ENCODE assay signal across 8 mouse cellular contexts in the genomic region with DNA sequence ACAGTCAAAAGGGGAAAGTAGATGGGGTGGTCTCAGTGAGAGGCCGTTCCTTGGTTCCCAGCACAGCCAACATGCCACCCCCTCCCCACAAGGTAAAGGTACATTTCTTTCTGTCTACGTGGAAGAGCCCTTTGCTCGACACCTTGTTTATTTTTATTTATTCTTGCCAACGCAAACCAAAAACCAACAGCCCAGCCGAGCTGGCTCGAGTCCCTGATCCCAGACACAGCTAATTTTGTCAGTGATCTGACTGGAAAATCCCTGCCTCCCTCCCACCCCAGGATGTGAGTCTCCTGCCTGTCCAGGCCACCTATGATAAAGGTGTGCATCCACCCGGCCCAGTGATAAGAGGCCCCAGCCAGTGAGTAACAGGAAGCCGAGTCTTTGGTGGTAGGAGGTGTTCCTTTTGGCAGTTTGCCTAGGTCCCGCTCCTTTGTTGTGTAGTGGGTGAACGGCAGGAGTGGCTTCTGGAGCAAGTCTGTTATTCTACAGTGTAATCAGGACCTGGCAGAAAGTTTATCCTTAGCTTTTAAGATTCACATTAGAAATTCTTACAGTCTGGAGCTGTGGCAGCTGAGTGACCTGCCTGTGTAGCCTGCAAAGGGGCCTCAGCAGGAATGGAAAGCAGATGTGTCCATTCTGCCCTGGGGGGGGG. TPM values are rescaled to one million over a fixed set of nuclear protein-coding genes. Genes with fewer than 3 reads are reported as not detected.
DNase-seq lines count a peak whose midpoint lies in the region; ATAC-seq and TF ChIP-seq lines count a peak whose summit lies in the region.

No protein-coding gene starts in this region.

- H3K27me3 ChIP-seq in hindbrain, embryonic 13.5 days: no peaks in the 10 kb centered on the region
- no peaks in the 10 kb centered on the region for H3K27me3 ChIP-seq in hindbrain, embryonic 16.5 days (replicated peaks; ENCODE audit: control insufficient read depth, insufficient read depth, low read length)
- H3K27me3 ChIP-seq in heart, adult 2 months (ENCODE audit: control insufficient read depth, insufficient read depth, low read length): no peaks in the 10 kb centered on the region
- H3K27me3 ChIP-seq in lung, postnatal 0 days (replicated peaks; ENCODE audit: insufficient read depth, low read length): no peaks in the 10 kb centered on the region

- WGBS in hindbrain, embryonic 13.5 days: 72% methylated on average over 10 of the region's 10 CpGs
- 58% methylated on average over 10 of the region's 10 CpGs for WGBS in hindbrain, embryonic 16.5 days
- 24% methylated on average over 10 of the region's 10 CpGs for WGBS in heart, adult 2 months
- 29% methylated on average over 10 of the region's 10 CpGs for WGBS in lung, postnatal 0 days

- peak overlapping the region; percentile 48 for H3K27ac ChIP-seq in hindbrain, embryonic 13.5 days
- no peak overlapping the region; the same call in 1 of the 2 replicates for H3K27ac ChIP-seq in hindbrain, embryonic 16.5 days (ENCODE audit: low read depth, low read length)
- peak overlapping the region; percentile 47; the same call in 1 of the 2 replicates for H3K27ac ChIP-seq in heart, adult 2 months
- no peak overlapping the region for H3K27ac ChIP-seq in lung, postnatal 0 days (ENCODE audit: low read length)

- intact Hi-C loops in heart, adult 2 months (cut with DNase I): loop anchor here (5.0 kb wide), 1 partner anchor 35 kb away; the partner anchor contains the start of genes Fgd6 and Vezt

- peaks cover 18% of the 10 kb centered on the region for H3K4me1 ChIP-seq in hindbrain, embryonic 13.5 days (replicated peaks)
- H3K4me1 ChIP-seq in hindbrain, embryonic 16.5 days (ENCODE audit: control insufficient read depth, insufficient read depth, low read depth, low read length): peaks cover 6% of the 10 kb centered on the region; the same call in 1 of the 2 replicates
- H3K4me1 ChIP-seq in heart, adult 2 months (ENCODE audit: control insufficient read depth, insufficient read depth, low read length): peaks cover 7% of the 10 kb centered on the region
- H3K4me1 ChIP-seq in lung, postnatal 0 days (ENCODE audit: insufficient read depth, low read depth, low read length): no peaks in the 10 kb centered on the region

- H3K4me3 ChIP-seq in hindbrain, embryonic 13.5 days: no peak overlapping the region
- H3K4me3 ChIP-seq in hindbrain, embryonic 16.5 days (ENCODE audit: low read length): no peak overlapping the region
- H3K4me3 ChIP-seq in heart, adult 2 months: no peak overlapping the region
- no peak overlapping the region for H3K4me3 ChIP-seq in lung, postnatal 0 days (ENCODE audit: low read depth, low read length)

- TF ChIP-seq POLR2A in heart, adult 2 months (IDR thresholded peaks at IDR 0.05; ENCODE audit: insufficient read depth, low read depth, low read length): no peak

- no peak for TF ChIP-seq EP300 in heart, adult 2 months (IDR thresholded peaks at IDR 0.05; ENCODE audit: insufficient read depth, low read depth, low read length)
- TF ChIP-seq EP300 in lung, postnatal 0 days (IDR thresholded peaks at IDR 0.05): no peak

- 0 out of 2 replicates have a peak, but pooled peaks cover 4% of the 10 kb centered on the region for H3K36me3 ChIP-seq in hindbrain, embryonic 13.5 days
- H3K36me3 ChIP-seq in hindbrain, embryonic 16.5 days (ENCODE audit: control insufficient read depth, insufficient read depth, low read length): no peaks in the 10 kb centered on the region
- no peaks in the 10 kb centered on the region for H3K36me3 ChIP-seq in heart, adult 2 months (ENCODE audit: control insufficient read depth, insufficient read depth, low read length)
- 0 out of 2 replicates have a peak, but pooled peaks cover 4% of the 10 kb centered on the region for H3K36me3 ChIP-seq in lung, postnatal 0 days (ENCODE audit: insufficient read depth, low read length)

- no peaks in the 10 kb centered on the region for H3K9me3 ChIP-seq in hindbrain, embryonic 13.5 days
- H3K9me3 ChIP-seq in hindbrain, embryonic 16.5 days (ENCODE audit: control insufficient read depth, low read length): no peaks in the 10 kb centered on the region
- H3K9me3 ChIP-seq in lung, postnatal 0 days (ENCODE audit: low read length): no peaks in the 10 kb centered on the region

- peak; percentile 46; the same call in 1 of the 2 replicates for ATAC-seq in hindbrain, embryonic 13.5 days (ENCODE audit: low FRiP score)
- ATAC-seq in hindbrain, embryonic 16.5 days: no peak
- peak; percentile 76 for ATAC-seq in lung, postnatal 0 days

- H3K9ac ChIP-seq in hindbrain, embryonic 13.5 days: no peak overlapping the region
- no peak overlapping the region for H3K9ac ChIP-seq in hindbrain, embryonic 16.5 days (ENCODE audit: low read depth, low read length)
- no peak overlapping the region for H3K9ac ChIP-seq in heart, adult 2 months (ENCODE audit: low read depth, low read length)
- no peak overlapping the region for H3K9ac ChIP-seq in lung, postnatal 0 days (replicated peaks; ENCODE audit: low read depth)

- H3K79me2 ChIP-seq in heart, adult 2 months (replicated peaks; ENCODE audit: control insufficient read depth, insufficient read depth, low read length): no peaks in the 10 kb centered on the region

- H3K4me2 ChIP-seq in hindbrain, embryonic 13.5 days: no peak overlapping the region
- no peak overlapping the region for H3K4me2 ChIP-seq in hindbrain, embryonic 16.5 days (ENCODE audit: low read length)
- H3K4me2 ChIP-seq in lung, postnatal 0 days (replicated peaks; ENCODE audit: low read depth, low read length): no peak overlapping the region

- DNase-seq in adrenal gland, postnatal 10 days: peak; percentile 49
- peak; percentile 45 to 63 for DNase-seq in heart, adult 2 months
- DNase-seq in kidney, adult 9 months: peak; percentile 53
- peak; percentile 75 for DNase-seq in lung, postnatal 0 days (ENCODE audit: low spot score)
- DNase-seq in gastrocnemius, postnatal 25 days: no peak
- no peak for DNase-seq in left cerebral cortex, adult 8-10 months (ENCODE audit: low spot score in 2 of 2)

- no peak for TF ChIP-seq CTCF in heart, adult 2 months (IDR thresholded peaks at IDR 0.05)
- no peak for TF ChIP-seq CTCF in lung, postnatal 0 days (IDR thresholded peaks at IDR 0.05)

RNA-seq across cellular contexts. Expression of gene Fgd6, which starts 36.6 kb away (rescaled TPM):
- 3.0 TPM in 2 replicates for polyA plus RNA-seq in hindbrain, embryonic 13.5 days (2015; fragmentation: Nextera tagmentation; extraction: Ambion mirVana)
- polyA plus RNA-seq in hindbrain, embryonic 16.5 days (2015; fragmentation: Nextera tagmentation; extraction: Ambion mirVana): 2.2 and 2.5 TPM in 2 replicates
- total RNA-seq in adrenal gland, postnatal 10 days (2021): 1 to 10 TPM; 6.0 to 8.1 TPM
- 1 to 10 TPM; 4.9 to 5.8 TPM for total RNA-seq in heart, adult 2 months (2021)
- 1.9 and 3.9 TPM in 2 replicates for polyA plus RNA-seq in heart, adult 2 months (2012; rRNA removed)
- polyA plus RNA-seq in lung, postnatal 0 days (2015; fragmentation: Nextera tagmentation; extraction: Ambion mirVana): 3.2 and 4.1 TPM in 2 replicates
- 1 to 10 TPM; 2.0 to 2.7 TPM for total RNA-seq in gastrocnemius, postnatal 25 days (2021)
- total RNA-seq in left cerebral cortex, adult 8-10 months (2022): 10 to 100 TPM in 2 of 4 experiments, 1 to 10 TPM in 2; 9.3 to 11.6 (median 10.5) TPM

RNA-seq across cellular contexts. Expression of gene Vezt, which starts 36.8 kb away (rescaled TPM):
- 65.4 and 66.1 TPM in 2 replicates for polyA plus RNA-seq in hindbrain, embryonic 13.5 days (2015; fragmentation: Nextera tagmentation; extraction: Ambion mirVana)
- 52.1 and 54.0 TPM in 2 replicates for polyA plus RNA-seq in hindbrain, embryonic 16.5 days (2015; fragmentation: Nextera tagmentation; extraction: Ambion mirVana)
- total RNA-seq in adrenal gland, postnatal 10 days (2021): 10 to 100 TPM; 24.9 to 27.7 TPM
- 10 to 100 TPM; 38.8 to 45.4 TPM for total RNA-seq in heart, adult 2 months (2021)
- polyA plus RNA-seq in heart, adult 2 months (2012; rRNA removed): 17.4 and 27.9 TPM in 2 replicates
- polyA plus RNA-seq in lung, postnatal 0 days (2015; fragmentation: Nextera tagmentation; extraction: Ambion mirVana): 14.3 and 17.7 TPM in 2 replicates
- total RNA-seq in gastrocnemius, postnatal 25 days (2021): 10 to 100 TPM; 27.6 to 28.8 TPM
- 10 to 100 TPM; 69.0 to 89.4 (median 83.1) TPM for total RNA-seq in left cerebral cortex, adult 8-10 months (2022)

Comparison
In these comparisons a context has a peak if more than half of its experiments do, and no peak if none do; other contexts are left out.
1. H3K27ac ChIP-seq: peak in hindbrain, embryonic 13.5 days (single experiment) and heart, adult 2 months (single experiment); none in hindbrain, embryonic 16.5 days (single experiment) and lung, postnatal 0 days (single experiment).
2. DNase-seq: peak in adrenal gland, postnatal 10 days (single experiment), heart, adult 2 months (2 of 2), kidney, adult 9 months (single experiment) and lung, postnatal 0 days (single experiment); none in gastrocnemius, postnatal 25 days (single experiment) and left cerebral cortex, adult 8-10 months (0 of 2).